Mouse (Mus musculus) hindbrain, embryonic 14.5 days (tissue): Measurements from ENCODE around the gene Pawr. TPM values are rescaled to one million over a fixed set of nuclear protein-coding genes. Genes with fewer than 3 reads are reported as not detected.

Experiments
- ATAC-seq: fragments of 200-750 bp; cut with Nextera tagmentation; 2 replicates; pipeline ENCODE4 v1.8.0; 2017; ENCODE audit warnings: moderate number of reproducible peaks, mild to moderate bottlenecking, moderate TSS enrichment, moderate library complexity; ENCODE audit not compliant: low FRiP score
- DNase-seq: peaks from one replicate; pipeline ENCODE4 v3.0.0-alpha.2; 2015; ENCODE audit warnings: low spot score
- H3K27ac ChIP-seq: fragments of 300-500 bp; sonication (generic); 2 replicates; pipeline ENCODE4 v1.5.1; 2014; ENCODE audit warnings: mild to moderate bottlenecking, moderate library complexity
- H3K27me3 ChIP-seq: fragments of 300-500 bp; sonication (generic); 2 replicates; pipeline ENCODE4 v1.6.1; 2014; ENCODE audit warnings: mild to moderate bottlenecking, low read length, mixed read lengths; ENCODE audit not compliant: control insufficient read depth, insufficient read depth
- H3K36me3 ChIP-seq: fragments of 300-500 bp; sonication (generic); replicated peaks from 2 replicates; pipeline ENCODE4 v1.6.1; 2014; ENCODE audit not compliant: control insufficient read depth, insufficient read depth
- H3K4me1 ChIP-seq: fragments of 300-500 bp; sonication (generic); replicated peaks from 2 replicates; pipeline ENCODE4 v1.6.1; 2014; ENCODE audit warnings: antibody characterized with exemption, low read length, mixed read lengths; ENCODE audit not compliant: control insufficient read depth, insufficient read depth
- H3K4me2 ChIP-seq: fragments of 300-500 bp; sonication (generic); replicated peaks from 2 replicates; pipeline ENCODE4 v1.6.1; 2014; ENCODE audit warnings: mild to moderate bottlenecking, moderate library complexity
- H3K4me3 ChIP-seq: fragments of 300-500 bp; sonication (generic); replicated peaks from 2 replicates; pipeline ENCODE4 v1.5.1; 2014; ENCODE audit warnings: mild to moderate bottlenecking, low read length
- H3K9ac ChIP-seq: fragments of 300-500 bp; sonication (generic); 2 replicates; pipeline ENCODE4 v1.6.1; 2014
- H3K9me3 ChIP-seq: fragments of 300-500 bp; sonication (generic); 2 replicates; pipeline ENCODE4 v1.6.1; 2016; ENCODE audit warnings: low read length; ENCODE audit not compliant: control insufficient read depth
- WGBS: fragments of 180-500 bp; shearing (Covaris S2); extraction: QIAGEN DNeasy Blood & Tissue Kit; methylation state at CpG from one replicate; pipeline ENCODE4 v1.1.7; 2014; 5-methylcytosine and 5-hydroxymethylcytosine counted together
- polyA plus RNA-seq: library from polyadenylated mRNA; unstranded; fragments of >200 nt; fragmentation: Nextera tagmentation; extraction: Ambion mirVana; gene quantifications from 2 replicates; pipeline ENCODE4 v1.2.1, GENCODE M21; 2014

The Pawr gene
- polyA plus RNA-seq, 1 experiment from 2014 or later: 4.3 TPM

GRCm38 (mm10) chr10:108376366-108376765, 44.4 kb downstream of the Pawr start:
- DNase-seq: no peak
- Histone ChIP-seq H3K9me3 (no peaks in the 10 kb centered on the region), H3K4me3 (no peak overlapping the region), H3K4me1 (no peaks in the 10 kb centered on the region), H3K9ac (no peak overlapping the region), H3K27ac (no peak overlapping the region), H3K4me2 (no peak overlapping the region), H3K36me3 (no peaks in the 10 kb centered on the region), H3K27me3 (no peaks in the 10 kb centered on the region)
- WGBS: 95% methylated on average over 4 of the region's 4 CpGs
- ATAC-seq: no peak

DNA sequence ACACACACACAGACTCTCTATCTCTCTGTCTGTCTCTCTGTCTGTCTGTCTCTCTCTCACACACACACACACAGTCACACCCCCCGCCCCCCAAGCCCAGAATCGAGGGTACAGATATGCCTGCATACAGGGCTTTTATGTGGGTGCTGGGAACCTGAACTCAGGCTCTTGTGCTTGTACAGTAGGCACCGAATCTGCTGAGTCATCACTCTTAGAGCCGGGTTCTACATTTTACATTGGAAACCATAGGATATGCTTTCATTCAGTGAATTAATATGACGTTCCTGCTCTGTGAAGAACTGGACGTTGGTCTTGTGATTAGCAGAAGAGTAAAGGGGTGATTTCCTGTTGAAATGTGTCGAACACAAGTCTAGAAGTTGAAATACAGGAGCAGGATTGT, 45.4 kb downstream of the Pawr start:
- no peaks in the 10 kb centered on the region for H3K27me3 ChIP-seq
- H3K27ac ChIP-seq: no peak overlapping the region
- H3K4me2 ChIP-seq: no peak overlapping the region
- H3K9me3 ChIP-seq: no peaks in the 10 kb centered on the region
- no peak overlapping the region for H3K4me3 ChIP-seq
- ATAC-seq: no peak
- no peaks in the 10 kb centered on the region for H3K36me3 ChIP-seq
- DNase-seq: no peak
- 98% methylated on average over 7 of the region's 7 CpGs for WGBS
- H3K4me1 ChIP-seq: no peaks in the 10 kb centered on the region
- no peak overlapping the region for H3K9ac ChIP-seq

DNA sequence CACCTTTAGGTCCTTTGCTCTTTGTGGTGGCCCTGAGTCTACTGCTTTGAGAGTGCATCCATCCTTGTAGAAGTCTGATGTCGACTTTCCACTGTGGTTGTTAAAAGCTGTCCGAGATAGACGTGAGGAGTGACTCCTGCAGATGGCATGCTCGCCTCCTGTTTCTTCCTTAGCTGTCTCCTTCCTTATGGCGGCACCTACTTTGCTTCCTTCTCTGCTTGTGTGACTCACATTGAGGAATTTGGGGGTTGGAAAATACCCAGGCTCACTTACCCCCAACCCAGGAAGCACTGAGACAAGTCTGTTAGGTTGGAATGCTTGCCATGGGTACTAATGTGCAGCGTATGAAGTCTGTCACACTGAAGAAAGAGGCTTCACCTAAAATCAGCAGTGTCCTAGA, 46.1 kb downstream of the Pawr start:
- WGBS: 93% methylated on average over 6 of the region's 6 CpGs
- H3K9ac ChIP-seq: no peak overlapping the region
- H3K36me3 ChIP-seq: no peaks in the 10 kb centered on the region; the same call in 1 of the 2 replicates
- no peak overlapping the region for H3K4me2 ChIP-seq
- no peak overlapping the region for H3K27ac ChIP-seq
- DNase-seq: no peak
- no peak overlapping the region for H3K4me3 ChIP-seq
- no peaks in the 10 kb centered on the region for H3K4me1 ChIP-seq
- H3K9me3 ChIP-seq: no peaks in the 10 kb centered on the region
- ATAC-seq: no peak
- no peaks in the 10 kb centered on the region for H3K27me3 ChIP-seq

DNA sequence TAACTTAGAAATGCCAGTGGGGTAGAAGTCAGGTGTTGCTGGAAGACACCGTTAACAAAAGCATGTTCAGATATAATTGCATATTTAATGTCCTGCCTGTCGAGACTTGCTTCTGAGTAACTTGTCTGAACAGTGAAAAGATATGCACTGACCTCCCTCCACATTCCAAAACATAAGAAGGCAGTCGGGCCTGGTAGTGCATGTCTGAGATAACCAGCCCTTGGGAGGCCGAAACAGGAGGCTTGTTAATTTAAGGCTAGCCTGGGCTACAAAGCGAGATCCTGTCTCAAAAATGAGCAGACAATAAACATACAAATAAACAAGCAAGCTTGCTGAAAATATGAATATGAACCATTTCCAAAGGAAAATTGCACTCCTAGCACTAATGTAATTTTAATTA, 46.6 kb downstream of the Pawr start:
- H3K4me1 ChIP-seq: no peaks in the 10 kb centered on the region
- 84% methylated on average over 5 of the region's 5 CpGs for WGBS

DNA sequence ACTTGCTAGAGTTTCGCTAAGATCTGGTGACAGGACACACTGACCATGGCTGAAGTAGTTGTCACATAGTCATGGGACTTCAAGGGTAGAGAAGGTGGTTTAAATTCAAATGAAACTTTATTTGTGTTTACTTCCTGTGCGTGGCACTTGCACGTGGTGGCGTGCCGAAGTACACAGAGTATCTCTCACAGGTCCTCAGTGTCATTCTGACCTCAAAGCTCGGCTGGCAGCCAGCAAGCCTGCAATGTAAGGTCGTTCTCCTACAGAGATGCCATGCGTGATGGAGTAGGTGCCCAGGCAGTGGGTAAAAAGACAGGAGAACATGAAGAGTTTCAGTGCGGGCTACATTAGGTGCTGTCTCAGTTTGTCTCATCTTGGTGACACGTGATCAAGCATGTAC, 48.8 kb downstream of the Pawr start:
- Histone ChIP-seq H3K4me3 (no peak overlapping the region), H3K27me3 (no peaks in the 10 kb centered on the region), H3K4me1 (no peaks in the 10 kb centered on the region), H3K9me3 (no peaks in the 10 kb centered on the region), H3K27ac (no peak overlapping the region), H3K36me3 (no peaks in the 10 kb centered on the region; the same call in 1 of the 2 replicates), H3K9ac (no peak overlapping the region), H3K4me2 (no peak overlapping the region)
- DNase-seq (no peak), ATAC-seq (no peak)
- 96% methylated on average over 10 of the region's 10 CpGs for WGBS

More for the DNA sequence above, 46.6 kb downstream of the Pawr start:
- ATAC-seq: no peak
- no peaks in the 10 kb centered on the region for H3K9me3 ChIP-seq
- no peak for DNase-seq
- H3K4me3 ChIP-seq: no peak overlapping the region
- no peaks in the 10 kb centered on the region for H3K27me3 ChIP-seq
- no peak overlapping the region for H3K27ac ChIP-seq
- H3K36me3 ChIP-seq: no peaks in the 10 kb centered on the region; the same call in 1 of the 2 replicates
- no peak overlapping the region for H3K9ac ChIP-seq
- no peak overlapping the region for H3K4me2 ChIP-seq

- Histone ChIP-seq H3K9me3 (no peaks in the 10 kb centered on the region), H3K4me1 (peaks cover 6% of the 10 kb centered on the region; the same call in 1 of the 2 replicates), H3K27ac (no peak overlapping the region), H3K4me3 (no peak overlapping the region), H3K27me3 (no peaks in the 10 kb centered on the region), H3K9ac (no peak overlapping the region), H3K36me3 (no peaks in the 10 kb centered on the region; the same call in 1 of the 2 replicates), H3K4me2 (no peak overlapping the region)
- DNase-seq: no peak
- WGBS: 81% methylated on average over 9 of the region's 9 CpGs
- no peak for ATAC-seq
Measured at GRCm38 (mm10) chr10:108384153-108384769, 52.3 kb downstream of the Pawr start.

DNA sequence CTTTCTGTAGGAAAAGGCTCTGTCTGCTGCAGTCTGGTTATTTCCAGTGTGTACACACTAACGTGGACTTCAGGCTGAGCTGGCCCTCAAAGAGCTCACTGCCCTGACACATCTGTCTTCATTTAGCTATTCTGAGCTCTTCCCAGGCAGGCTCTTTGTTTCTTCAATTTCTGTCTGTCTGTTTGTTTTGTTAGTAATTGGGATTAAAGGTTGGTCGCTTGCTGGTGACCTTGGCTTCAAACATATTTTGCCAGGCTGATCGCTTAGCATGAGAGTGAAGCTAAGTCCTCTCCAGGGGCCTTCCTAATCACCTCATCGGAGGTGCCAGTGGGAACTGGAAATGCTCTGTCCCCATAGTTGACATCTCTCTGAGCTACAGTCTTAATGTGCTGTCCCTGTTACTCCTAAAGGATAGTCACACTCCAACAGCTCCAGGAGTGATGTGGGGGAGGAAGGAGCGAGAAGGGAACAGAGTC, 53.6 kb downstream of the Pawr start:
- H3K4me3 ChIP-seq: no peak overlapping the region

GRCm38 (mm10) chr10:108388410-108388915, 56.5 kb downstream of the Pawr start:
- no peak for ATAC-seq
- Histone ChIP-seq H3K9me3 (no peaks in the 10 kb centered on the region), H3K4me2 (no peak overlapping the region), H3K27ac (no peak overlapping the region), H3K4me1 (peaks cover 14% of the 10 kb centered on the region; the same call in 1 of the 2 replicates), H3K4me3 (no peak overlapping the region), H3K9ac (no peak overlapping the region), H3K36me3 (no peaks in the 10 kb centered on the region), H3K27me3 (no peaks in the 10 kb centered on the region)
- WGBS: 85% methylated on average over 8 of the region's 8 CpGs
- no peak for DNase-seq

More for the DNA sequence above, 53.6 kb downstream of the Pawr start:
- ATAC-seq: no peak
- no peak for DNase-seq
- Histone ChIP-seq H3K9ac (no peak overlapping the region), H3K4me2 (no peak overlapping the region), H3K36me3 (no peaks in the 10 kb centered on the region; the same call in 1 of the 2 replicates), H3K9me3 (no peaks in the 10 kb centered on the region), H3K27me3 (no peaks in the 10 kb centered on the region), H3K4me1 (peaks cover 14% of the 10 kb centered on the region; the same call in 1 of the 2 replicates), H3K27ac (no peak overlapping the region)
- WGBS: 41% methylated on average over 5 of the region's 5 CpGs

- Histone ChIP-seq H3K4me3 (no peak overlapping the region), H3K9ac (no peak overlapping the region), H3K27ac (no peak overlapping the region), H3K4me2 (no peak overlapping the region), H3K36me3 (no peaks in the 10 kb centered on the region), H3K27me3 (no peaks in the 10 kb centered on the region), H3K4me1 (peaks cover 14% of the 10 kb centered on the region; the same call in 1 of the 2 replicates), H3K9me3 (no peaks in the 10 kb centered on the region)
- ATAC-seq (no peak), DNase-seq (no peak)
- 38% methylated on average over 5 of the region's 5 CpGs for WGBS
Measured at GRCm38 (mm10) chr10:108389178-108389926, 57.4 kb downstream of the Pawr start.
